Mouse (Mus musculus) bone marrow macrophage, adult 2 months (primary cell): ENCODE measurements around the gene Pcca.

Experiments
- CTCF ChIP-seq: IDR thresholded peaks from 2 replicates; pipeline ENCODE4 v1.5.1; 2012; ENCODE audit warnings: low read depth, mild to moderate bottlenecking, low read length, moderate library complexity
- POLR2A ChIP-seq: IDR thresholded peaks from 2 replicates; pipeline ENCODE4 v1.6.1; 2012; ENCODE audit warnings: mild to moderate bottlenecking, low read depth, low read length, borderline replicate concordance

DNA sequence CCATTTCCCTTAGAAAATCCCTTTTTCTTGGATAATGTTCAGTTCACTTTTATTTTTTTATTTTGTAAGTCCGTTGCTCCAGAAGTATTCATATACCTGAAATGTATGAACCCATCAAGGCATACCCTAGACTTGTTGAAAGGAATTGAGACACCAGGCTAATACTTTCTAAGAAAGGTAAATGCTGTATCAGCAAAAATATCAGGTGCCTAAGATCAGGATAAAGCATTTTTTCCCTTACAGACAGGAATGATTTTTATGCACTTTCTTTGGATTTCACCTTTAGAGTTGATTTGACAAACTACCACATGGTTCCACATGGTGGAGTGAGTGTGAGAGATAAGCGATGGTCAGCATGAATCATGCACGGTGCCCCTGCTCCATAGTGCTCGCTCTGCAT, 259.2 kb downstream of the Pcca start:
- no peak for TF ChIP-seq CTCF
- TF ChIP-seq POLR2A: no peak
